Mouse (Mus musculus) ovary, adult 10 weeks (tissue): ENCODE results near the gene Gpx6. TPM values are rescaled to one million over a fixed set of nuclear protein-coding genes. Genes with fewer than 3 reads are reported as not detected.

Source experiments
- polyA plus RNA-seq: library from polyadenylated mRNA; stranded (reverse); fragments of 350-450 nt; fragmentation: Illumina TruSeq; extraction: RNeasy Lipid Tissue Mini Kit (QIAGEN cat#74804); gene quantifications from one replicate; pipeline ENCODE4 v1.2.3, GENCODE M21; 2014

The Gpx6 gene
- 0.46 TPM for polyA plus RNA-seq

DNA sequence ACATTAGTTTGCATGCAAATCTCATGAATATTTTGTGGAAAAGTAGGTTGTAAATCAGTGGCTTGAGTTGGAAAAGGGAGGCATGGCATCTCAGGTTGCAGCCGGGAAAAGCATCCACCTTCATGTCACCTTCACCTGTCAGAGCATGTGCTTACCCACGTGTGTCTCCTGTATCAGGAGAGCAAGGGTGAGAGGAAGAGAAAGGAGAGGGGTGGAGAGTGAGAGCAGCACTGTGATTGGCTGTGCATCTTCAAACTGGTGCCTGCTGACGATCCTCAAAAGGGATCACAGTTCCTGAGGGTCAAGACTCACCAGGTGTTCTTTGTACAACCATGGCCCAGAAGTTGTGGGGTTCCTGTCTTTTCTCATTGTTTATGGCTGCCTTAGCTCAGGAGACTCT lies at the start of gene Gpx6:
Gene Gpx6 (plus strand): TSS at position 200 of the 400 bp plus-strand sequence.

DNA sequence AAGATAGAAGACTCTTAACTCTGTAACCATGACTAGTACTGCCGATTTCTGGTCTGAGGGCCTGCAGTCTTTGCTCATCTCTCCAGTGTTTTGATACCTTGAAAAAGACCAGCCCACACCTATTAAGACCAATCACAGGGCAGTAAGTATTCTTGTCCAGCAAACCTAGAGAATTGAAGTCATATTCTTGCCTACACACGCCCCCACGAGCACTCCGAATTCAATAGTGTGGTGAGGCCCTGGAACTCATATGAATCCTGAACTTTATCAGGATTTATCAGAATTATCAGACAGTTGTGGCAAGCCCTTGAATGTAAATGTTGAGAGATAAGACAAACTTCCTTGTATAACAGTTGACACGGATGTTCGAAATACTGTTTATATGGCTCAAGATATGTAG lies 19.3 kb upstream of the Gpx6 start, which contains the start of gene Gpx5:
Gene Gpx5 (minus strand): TSS at position 101 of the 400 bp plus-strand sequence.

DNA sequence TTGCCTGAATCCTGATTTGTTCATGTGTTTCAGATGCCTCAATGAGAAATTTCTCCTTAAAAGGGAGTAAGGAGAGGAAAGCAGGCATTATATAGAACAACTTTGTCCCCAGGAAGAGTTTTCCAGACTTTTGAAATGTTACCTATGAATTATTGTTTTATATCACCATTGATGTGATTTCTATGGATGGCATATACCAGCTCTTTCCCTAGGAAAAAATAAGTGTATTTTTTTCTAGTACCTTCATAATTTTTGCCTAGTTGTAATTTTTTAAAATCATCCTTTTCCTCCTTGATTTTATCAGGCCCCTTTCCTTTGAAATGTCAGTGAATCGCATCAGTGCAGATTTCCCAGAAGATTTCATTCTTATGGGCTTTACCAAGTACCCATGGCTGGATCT lies 34.7 kb downstream of the Gpx6 start, which contains the start of gene Olfr1367:
Gene Olfr1367 (plus strand): TSS at position 301 of the 400 bp plus-strand sequence.

DNA sequence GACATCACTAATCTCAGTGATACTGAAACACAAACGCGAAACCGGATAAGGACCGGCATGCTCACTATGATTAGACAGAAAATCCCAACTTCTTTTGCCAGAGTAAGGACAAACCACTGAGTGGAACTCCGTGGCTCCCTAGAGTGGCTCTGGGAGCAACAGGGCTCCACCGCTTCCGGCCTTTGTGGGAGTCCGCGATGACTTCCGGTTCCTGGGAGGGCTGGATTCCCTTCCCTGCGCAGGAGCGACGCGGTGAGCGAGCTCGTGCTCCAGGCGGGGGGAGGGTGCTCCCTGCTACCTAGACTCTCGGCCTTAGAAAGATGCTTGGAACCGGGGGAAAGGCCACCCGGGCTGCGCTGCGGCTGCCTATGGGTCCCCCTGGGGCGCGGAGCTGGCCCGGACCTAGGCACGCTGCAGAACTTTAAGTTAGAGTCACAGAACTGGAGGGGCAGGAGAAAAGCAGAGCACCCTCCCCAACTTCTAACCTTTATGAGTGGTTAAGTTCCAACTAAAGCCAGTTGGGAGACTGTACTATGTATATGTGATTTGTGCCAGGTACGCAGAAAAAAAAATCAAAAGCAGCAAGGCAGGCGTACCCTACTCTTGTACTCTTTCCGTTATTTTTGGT lies 50.8 kb downstream of the Gpx6 start, which contains the start of gene Zscan12:
Gene Zscan12 (plus strand): TSS at position 200 of the 628 bp plus-strand sequence.

Other genes with a start within 250 kb of the Gpx6 start
- gene Olfr1370, start 237.2 kb upstream of the Gpx6 start, polyA plus RNA-seq: not detected
- gene Olfr1369-ps1, start 200.6 kb upstream of the Gpx6 start, polyA plus RNA-seq: not detected
- gene Olfr263, start 182.5 kb upstream of the Gpx6 start, polyA plus RNA-seq: not detected
- not detected for gene Olfr1368, start 166.3 kb upstream of the Gpx6 start, polyA plus RNA-seq
- gene Trim27, start 132.7 kb upstream of the Gpx6 start, polyA plus RNA-seq: 55.2 TPM
- 1.5 TPM for gene Gpx5, start 19.4 kb upstream of the Gpx6 start, polyA plus RNA-seq
- not detected for gene Olfr1367, start 34.8 kb downstream of the Gpx6 start, polyA plus RNA-seq
- gene Zscan12, start 50.7 kb downstream of the Gpx6 start, polyA plus RNA-seq: 24.7 TPM
- gene Zkscan3, start 90.6 kb downstream of the Gpx6 start, polyA plus RNA-seq: 56.8 TPM
- gene Pgbd1, start 128.9 kb downstream of the Gpx6 start, polyA plus RNA-seq: 4.1 TPM
- 76.0 TPM for gene Zscan26, start 141.6 kb downstream of the Gpx6 start, polyA plus RNA-seq
- gene Nkapl, start 156.4 kb downstream of the Gpx6 start, polyA plus RNA-seq: 3.9 TPM
- 3.7 TPM for gene Zkscan4, start 166.8 kb downstream of the Gpx6 start, polyA plus RNA-seq
- not detected for gene Gm10065, start 167.3 kb downstream of the Gpx6 start, polyA plus RNA-seq
- 4.8 TPM for gene AK157302, start 183.1 kb downstream of the Gpx6 start, polyA plus RNA-seq
- not detected for gene Gm11273, start 189.3 kb downstream of the Gpx6 start, polyA plus RNA-seq
- gene Zkscan8, start 219.0 kb downstream of the Gpx6 start, polyA plus RNA-seq: 69.8 TPM
- not detected for gene Olfr1366, start 230.7 kb downstream of the Gpx6 start, polyA plus RNA-seq
- not detected for gene Olfr1535, start 247.8 kb downstream of the Gpx6 start, polyA plus RNA-seq